Mouse (Mus musculus): ENCODE data around the gene Vmn2r96. TPM values are rescaled to one million over a fixed set of nuclear protein-coding genes. Genes with fewer than 3 reads are reported as not detected.
"Not testable (repeated sequence)": the region's sequence is repeated elsewhere in the genome, so short reads cannot be mapped to it uniquely, and the experiment has no call there.

Gene Vmn2r96
- polyA plus RNA-seq (2015; fragmentation: Nextera tagmentation; extraction: Ambion mirVana): not detected in 2 replicates

DNA sequence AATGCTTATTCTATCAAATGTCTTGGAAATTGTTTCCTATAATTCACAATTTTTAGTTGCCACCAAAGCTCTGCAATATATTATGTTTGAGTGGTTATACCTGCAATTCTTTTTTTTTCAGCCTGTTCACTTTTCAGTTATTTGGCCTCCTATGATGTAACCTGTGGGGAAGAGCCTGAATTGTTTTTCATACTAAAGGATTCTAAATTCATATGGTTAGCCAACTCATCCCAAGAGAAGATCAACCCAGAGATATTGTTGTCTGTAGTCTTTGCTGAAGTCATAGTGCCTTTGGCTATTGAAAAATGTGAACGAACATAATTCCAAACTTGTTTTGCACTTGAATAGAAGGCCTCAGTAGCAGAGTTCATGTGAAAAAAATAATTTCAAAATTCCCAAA, at the start of gene Vmn2r96:
TSS of gene Vmn2r96 (plus strand) at position 301 of the 400 bp plus-strand sequence.
- ATAC-seq (ENCODE audit: insufficient read depth); H3K27me3 ChIP-seq; H3K27ac ChIP-seq (replicated peaks); H3K9ac ChIP-seq; H3K36me3 ChIP-seq (replicated peaks); H3K4me2 ChIP-seq; H3K4me3 ChIP-seq (replicated peaks); H3K4me1 ChIP-seq (replicated peaks); H3K9me3 ChIP-seq (replicated peaks): not testable (repeated sequence)
- 69% methylated on average over 1 of the region's 1 CpGs for WGBS (ENCODE audit: insufficient replicate concordance)

DNA sequence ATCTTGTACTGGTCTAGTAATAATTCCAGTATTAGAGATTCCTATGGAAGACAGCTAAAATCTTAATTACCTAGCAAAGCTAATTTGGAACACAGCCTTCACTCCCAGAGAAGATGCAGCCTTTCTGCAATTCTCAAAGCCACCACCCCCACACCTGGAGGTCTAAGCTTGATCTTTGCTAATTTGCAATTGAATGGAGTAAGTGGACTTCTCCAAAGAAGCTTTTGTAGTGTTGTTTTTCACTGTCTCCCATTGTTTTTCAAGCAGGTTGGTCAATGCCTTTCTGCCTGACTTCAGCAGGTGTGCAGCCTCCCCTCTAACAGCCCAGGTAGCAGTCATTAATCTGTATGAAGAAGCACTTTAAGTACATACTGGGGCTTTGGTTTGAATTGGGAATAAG, 49.6 kb upstream of the Vmn2r96 start:
- no peak for ATAC-seq (ENCODE audit: insufficient read depth)
- Histone ChIP-seq H3K27me3 (no peaks in the 10 kb centered on the region), H3K4me1 (replicated peaks) (no peaks in the 10 kb centered on the region)

DNA sequence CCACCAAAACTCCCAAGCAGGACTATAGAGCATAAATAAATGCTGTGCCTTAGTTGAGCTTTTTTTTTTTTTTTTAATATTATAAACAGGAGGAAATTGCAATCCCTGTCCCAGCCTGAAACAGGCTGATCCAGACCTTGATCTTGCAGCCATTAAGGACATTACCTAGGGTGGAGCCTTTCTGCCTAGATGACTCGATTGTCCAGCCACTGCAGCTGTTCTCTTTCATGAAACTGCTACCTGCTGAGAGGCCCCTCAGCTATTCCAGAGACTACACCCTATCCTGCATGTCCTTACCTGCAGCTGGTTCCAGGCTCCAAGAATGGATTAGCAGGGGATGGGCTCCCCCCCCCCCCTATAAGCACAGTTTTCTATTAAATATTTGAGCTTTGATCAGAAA, 49.0 kb upstream of the Vmn2r96 start:
- Histone ChIP-seq H3K9ac (no peak overlapping the region), H3K4me2 (no peak overlapping the region), H3K36me3 (replicated peaks) (no peaks in the 10 kb centered on the region), H3K4me1 (replicated peaks) (no peaks in the 10 kb centered on the region), H3K27ac (replicated peaks) (no peak overlapping the region), H3K9me3 (replicated peaks) (0 out of 2 replicates have a peak, but pooled peaks cover 1% of the 10 kb centered on the region), H3K4me3 (replicated peaks) (no peak overlapping the region), H3K27me3 (no peaks in the 10 kb centered on the region)
- ATAC-seq (ENCODE audit: insufficient read depth): no peak
- 48% methylated on average over 1 of the region's 1 CpGs for WGBS (ENCODE audit: insufficient replicate concordance)

More for the DNA sequence above, 49.6 kb upstream of the Vmn2r96 start:
- H3K9ac ChIP-seq: no peak overlapping the region
- H3K9me3 ChIP-seq (replicated peaks): 0 out of 2 replicates have a peak, but pooled peaks cover 3% of the 10 kb centered on the region
- H3K4me3 ChIP-seq (replicated peaks): no peak overlapping the region
- no peaks in the 10 kb centered on the region for H3K36me3 ChIP-seq (replicated peaks)
- no peak overlapping the region for H3K27ac ChIP-seq (replicated peaks)
- H3K4me2 ChIP-seq: no peak overlapping the region

DNA sequence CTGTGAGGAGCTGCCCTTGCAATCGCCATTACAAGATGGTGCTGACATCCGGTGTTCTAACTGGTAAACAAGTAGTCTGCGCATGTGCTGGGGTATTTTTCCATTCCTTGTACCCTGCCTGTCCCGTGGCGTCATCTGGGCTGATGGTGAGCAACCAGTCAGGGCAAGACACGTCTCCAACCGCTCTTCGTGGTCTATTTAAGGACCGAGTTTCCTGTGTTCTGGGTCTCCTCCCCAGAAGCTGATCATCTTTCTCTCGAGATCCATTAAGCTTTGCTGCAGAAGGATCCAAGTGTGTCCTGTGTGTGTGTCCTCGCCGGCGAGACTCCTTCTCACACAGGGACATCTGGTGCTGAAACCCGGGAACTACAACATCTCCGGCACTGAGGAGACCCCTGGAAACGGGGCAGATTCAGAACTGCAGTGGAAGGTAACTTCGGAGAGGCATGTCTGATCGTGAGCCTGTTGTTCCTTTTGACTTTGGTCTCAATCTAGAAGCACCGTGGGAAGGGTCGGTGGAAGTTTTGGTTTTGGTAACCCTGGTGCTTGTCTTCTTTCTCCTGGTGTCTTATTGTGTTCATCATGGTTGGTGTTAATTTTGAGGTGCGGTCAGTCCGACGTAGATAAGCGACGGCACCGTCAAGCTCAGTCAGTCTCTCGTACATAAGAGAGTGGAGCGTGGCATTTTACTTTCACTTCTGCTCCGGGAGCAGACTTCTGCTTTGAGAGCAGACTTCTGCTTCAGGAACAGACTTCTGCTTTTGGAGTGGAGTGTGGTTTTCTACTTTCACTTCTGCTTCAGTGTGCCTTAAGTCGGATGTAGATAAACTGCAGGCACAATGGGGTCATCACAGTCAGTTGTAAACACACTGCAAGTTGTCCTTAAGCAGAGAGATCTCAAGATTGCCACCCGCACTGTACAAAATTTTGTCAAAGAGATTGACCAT, 14.5 kb upstream of the Vmn2r96 start:
- ATAC-seq (ENCODE audit: insufficient read depth); H3K9ac ChIP-seq; H3K36me3 ChIP-seq (replicated peaks); H3K4me1 ChIP-seq (replicated peaks); H3K27ac ChIP-seq (replicated peaks); H3K27me3 ChIP-seq; H3K9me3 ChIP-seq (replicated peaks); H3K4me2 ChIP-seq; H3K4me3 ChIP-seq (replicated peaks): not testable (repeated sequence)
- WGBS (ENCODE audit: insufficient replicate concordance): 65% methylated on average over 31 of the region's 31 CpGs

DNA sequence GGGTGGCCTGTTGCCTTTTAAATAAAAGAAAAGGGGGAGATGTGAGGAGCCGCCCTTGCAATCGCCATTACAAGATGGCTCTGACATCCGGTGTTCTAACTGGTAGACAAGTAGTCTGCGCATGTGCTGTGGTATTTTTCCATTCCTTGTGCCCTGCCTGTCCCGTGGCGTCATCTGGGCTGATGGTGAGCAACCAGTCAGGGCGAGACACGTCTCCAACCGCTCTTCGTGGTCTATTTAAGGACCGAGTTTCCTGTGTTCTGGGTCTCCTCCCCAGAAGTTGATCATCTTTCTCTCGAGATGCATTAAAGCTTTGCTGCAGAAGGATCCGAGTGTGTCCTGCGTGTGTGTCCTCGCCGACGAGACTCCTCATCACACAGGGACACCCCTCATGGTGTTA, 6.8 kb upstream of the Vmn2r96 start:
- not testable (repeated sequence) for H3K36me3 ChIP-seq (replicated peaks); ATAC-seq (ENCODE audit: insufficient read depth); H3K4me3 ChIP-seq (replicated peaks); H3K27me3 ChIP-seq; H3K4me2 ChIP-seq; H3K4me1 ChIP-seq (replicated peaks); H3K9me3 ChIP-seq (replicated peaks); H3K9ac ChIP-seq; H3K27ac ChIP-seq (replicated peaks)
- WGBS (ENCODE audit: insufficient replicate concordance): 73% methylated on average over 17 of the region's 17 CpGs

DNA sequence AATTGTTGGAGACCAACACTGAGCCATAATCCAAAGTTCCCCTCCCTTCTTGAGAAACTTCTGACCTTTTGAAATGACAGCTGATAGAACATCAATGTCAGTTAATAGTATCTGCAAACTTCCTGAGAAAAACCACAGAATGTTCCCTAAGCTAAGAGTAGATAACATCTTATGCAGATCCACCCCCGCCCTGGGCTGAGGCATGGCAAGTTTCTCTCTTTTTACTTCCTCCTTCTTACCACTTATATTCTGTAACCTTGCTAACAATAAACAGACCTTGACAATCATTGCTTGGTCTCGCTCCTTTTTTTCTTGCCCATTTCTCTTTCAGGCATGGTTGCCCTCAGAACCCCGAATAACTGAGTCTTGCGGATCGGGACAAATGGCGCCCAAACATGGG, 42.2 kb downstream of the Vmn2r96 start:
- not testable (repeated sequence) for H3K4me2 ChIP-seq; H3K36me3 ChIP-seq (replicated peaks); H3K9ac ChIP-seq; ATAC-seq (ENCODE audit: insufficient read depth); H3K27ac ChIP-seq (replicated peaks); H3K4me1 ChIP-seq (replicated peaks); H3K9me3 ChIP-seq (replicated peaks); H3K4me3 ChIP-seq (replicated peaks); H3K27me3 ChIP-seq
- 68% methylated on average over 6 of the region's 6 CpGs for WGBS (ENCODE audit: insufficient replicate concordance)

DNA sequence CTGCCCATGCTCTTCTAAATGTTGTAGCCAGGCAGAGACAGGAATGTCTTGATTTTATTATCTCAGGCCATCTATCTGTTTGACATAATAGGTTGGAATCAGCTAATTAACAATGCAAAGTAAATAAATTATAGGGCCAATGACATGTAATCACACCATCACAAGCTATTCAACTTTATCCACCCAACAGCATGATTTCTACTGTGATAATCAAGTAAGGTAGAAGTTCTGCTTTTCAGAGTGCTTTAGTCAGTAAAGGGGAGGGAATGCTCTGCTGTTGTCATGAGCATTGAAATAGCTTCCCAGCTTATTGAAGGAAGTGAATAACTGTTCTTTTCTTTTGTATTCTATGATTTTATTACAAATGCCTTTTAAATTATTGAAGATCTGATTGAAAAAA, 53.6 kb downstream of the Vmn2r96 start:
- no peak overlapping the region for H3K4me3 ChIP-seq (replicated peaks)
- no peaks in the 10 kb centered on the region for H3K4me1 ChIP-seq (replicated peaks)
- no peak overlapping the region for H3K27ac ChIP-seq (replicated peaks)
- H3K4me2 ChIP-seq: no peak overlapping the region
- H3K36me3 ChIP-seq (replicated peaks): no peaks in the 10 kb centered on the region
- H3K9ac ChIP-seq: no peak overlapping the region
- ATAC-seq (ENCODE audit: insufficient read depth): no peak
- H3K27me3 ChIP-seq: no peaks in the 10 kb centered on the region
- H3K9me3 ChIP-seq (replicated peaks): 0 out of 2 replicates have a peak, but pooled peaks cover 2% of the 10 kb centered on the region

Other genes with a start within 250 kb of the Vmn2r96 start
- not detected in 2 replicates for gene Vmn2r95, start 149.1 kb upstream of the Vmn2r96 start, polyA plus RNA-seq (2015; fragmentation: Nextera tagmentation; extraction: Ambion mirVana)

Data from liver, embryonic 15.5 days (tissue).